Mouse (Mus musculus) ovary, adult 18-20 months (tissue): Measurements from ENCODE around the gene Skint7.
"Not testable (repeated sequence)": the region's sequence is repeated elsewhere in the genome, so short reads cannot be mapped to it uniquely, and the experiment has no call there.

ENCODE experiments used
- DNase-seq: peaks from one replicate; pipeline ENCODE4 v3.0.0; 2022; ENCODE audit warnings: low spot score, mixed read lengths

Gene Skint7

GRCm38 (mm10) chr4:111972623-111973022 lies at the start of gene Skint7:
Skint7 (plus strand) TSS chr4:111972923.
- DNase-seq, result no peak

GRCm38 (mm10) chr4:111961309-111961708 lies 11.4 kb upstream of the Skint7 start:
- no peak for DNase-seq

DNA sequence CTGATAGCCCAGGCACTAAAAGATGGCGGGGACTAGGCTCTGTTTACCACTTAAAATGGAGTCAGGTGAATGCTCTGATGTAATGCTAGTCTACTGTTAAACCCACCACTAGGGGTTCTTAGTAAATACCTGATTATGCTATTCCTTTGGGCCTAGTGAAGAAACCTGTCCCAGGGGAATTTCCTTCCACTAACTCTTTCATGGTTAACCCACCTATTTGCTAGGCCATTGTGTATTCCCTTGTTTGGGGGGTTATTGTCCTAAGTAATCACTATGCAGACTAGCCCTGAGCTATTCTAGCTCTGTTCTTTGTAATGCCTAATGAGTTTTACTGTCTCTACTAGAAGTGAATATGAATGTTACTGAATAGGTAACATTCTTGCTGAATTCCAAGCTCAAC lies 9.5 kb upstream of the Skint7 start:
- not testable (repeated sequence) for DNase-seq

- DNase-seq, result no peak
These were observed 9.1 kb upstream of the Skint7 start for GRCm38 (mm10) chr4:111963669-111964068.

DNA sequence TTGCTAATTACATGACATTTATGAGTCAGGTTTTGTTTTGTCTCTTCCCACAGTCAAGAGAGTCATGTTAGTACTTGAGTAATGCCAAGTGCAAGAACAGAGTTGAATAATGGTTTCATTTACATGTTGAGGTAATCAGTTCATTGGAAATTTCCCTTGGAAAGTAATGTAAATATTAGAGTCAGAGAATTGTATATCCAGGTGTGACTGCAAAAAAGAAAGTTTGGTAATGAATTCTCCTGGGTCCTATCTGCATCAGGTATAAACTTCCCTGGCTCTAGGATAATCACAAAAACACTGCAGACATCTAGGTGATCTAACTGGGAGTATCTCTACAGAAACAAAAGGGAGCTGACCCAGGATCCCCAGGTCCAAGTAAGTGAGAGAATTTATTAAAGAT lies 33.2 kb downstream of the Skint7 start, which contains the start of gene Skint1:
TSS of gene Skint1 (plus strand) at position 301 of the 400 bp plus-strand sequence.
- no peak for DNase-seq
